Mouse (Mus musculus): Measurements from ENCODE around the gene Thyn1. TPM values are rescaled to one million over a fixed set of nuclear protein-coding genes. Genes with fewer than 3 reads are reported as not detected.

The Thyn1 gene
- polyA plus RNA-seq, 1 experiment from 2014 or later = 123 TPM

GRCm38 (mm10) chr9:26997501-26997900, 2.0 kb upstream of the Thyn1 start:
- no peak for ATAC-seq (ENCODE audit: low read depth)

GRCm38 (mm10) chr9:26998669-26999460, 645 bp upstream of the Thyn1 start:
- peak; percentile 64 for ATAC-seq (ENCODE audit: low read depth)
- peaks cover 4% of the 10 kb centered on the region; the same call in 1 of the 2 replicates for H3K36me3 ChIP-seq (ENCODE audit: control insufficient read depth, insufficient read depth, low read length)
- 1% methylated on average over 29 of the region's 29 CpGs for WGBS

More at GRCm38 (mm10) chr9:26997501-26997900, 2.0 kb upstream of the Thyn1 start:
- Histone ChIP-seq H3K4me2 (ENCODE audit: low read depth, low read length) (no peak overlapping the region), H3K4me1 (replicated peaks; ENCODE audit: control insufficient read depth, insufficient read depth, low read length) (peaks cover 16% of the 10 kb centered on the region; the same call in 1 of the 2 replicates), H3K36me3 (ENCODE audit: control insufficient read depth, insufficient read depth, low read length) (no peaks in the 10 kb centered on the region), H3K27me3 (ENCODE audit: control insufficient read depth, insufficient read depth, low read depth, low read length) (no peaks in the 10 kb centered on the region), H3K9me3 (ENCODE audit: control insufficient read depth, low read length) (no peaks in the 10 kb centered on the region), H3K27ac (ENCODE audit: low read length) (no peak overlapping the region), H3K4me3 (ENCODE audit: low read length) (no peak overlapping the region), H3K9ac (ENCODE audit: low read length) (no peak overlapping the region)
- WGBS = 92% methylated on average over 2 of the region's 2 CpGs

GRCm38 (mm10) chr9:27005231-27005630, 5.7 kb downstream of the Thyn1 start:
- Histone ChIP-seq H3K4me3 (ENCODE audit: low read length) (no peak overlapping the region), H3K4me2 (ENCODE audit: low read depth, low read length) (no peak overlapping the region), H3K36me3 (ENCODE audit: control insufficient read depth, insufficient read depth, low read length) (peaks cover 28% of the 10 kb centered on the region), H3K27ac (ENCODE audit: low read length) (no peak overlapping the region), H3K9ac (ENCODE audit: low read length) (no peak overlapping the region), H3K27me3 (ENCODE audit: control insufficient read depth, insufficient read depth, low read depth, low read length) (no peaks in the 10 kb centered on the region), H3K4me1 (replicated peaks; ENCODE audit: control insufficient read depth, insufficient read depth, low read length) (peaks cover 10% of the 10 kb centered on the region; the same call in 1 of the 2 replicates), H3K9me3 (ENCODE audit: control insufficient read depth, low read length) (no peaks in the 10 kb centered on the region)
- WGBS = 94% methylated on average over 3 of the region's 3 CpGs
- no peak for ATAC-seq (ENCODE audit: low read depth)

More at GRCm38 (mm10) chr9:26998669-26999460, 645 bp upstream of the Thyn1 start:
- H3K9me3 ChIP-seq (ENCODE audit: control insufficient read depth, low read length) = no peaks in the 10 kb centered on the region
- H3K4me2 ChIP-seq (ENCODE audit: low read depth, low read length) = peak overlapping the region; percentile 74
- peaks cover 16% of the 10 kb centered on the region; the same call in 1 of the 2 replicates for H3K4me1 ChIP-seq (replicated peaks; ENCODE audit: control insufficient read depth, insufficient read depth, low read length)
- H3K9ac ChIP-seq (ENCODE audit: low read length) = peak overlapping the region; percentile 93
- peak overlapping the region; percentile 76 for H3K27ac ChIP-seq (ENCODE audit: low read length)
- peak overlapping the region; percentile 68 for H3K4me3 ChIP-seq (ENCODE audit: low read length)
- H3K27me3 ChIP-seq (ENCODE audit: control insufficient read depth, insufficient read depth, low read depth, low read length) = no peaks in the 10 kb centered on the region

GRCm38 (mm10) chr9:27005933-27006332, 6.4 kb downstream of the Thyn1 start:
- no peak for ATAC-seq (ENCODE audit: low read depth)
- H3K9ac ChIP-seq (ENCODE audit: low read length) = no peak overlapping the region
- no peaks in the 10 kb centered on the region for H3K9me3 ChIP-seq (ENCODE audit: control insufficient read depth, low read length)
- 90% methylated on average over 1 of the region's 1 CpGs for whole genome bisulfite sequencing
- H3K27ac ChIP-seq (ENCODE audit: low read length) = no peak overlapping the region
- no peak overlapping the region for H3K4me3 ChIP-seq (ENCODE audit: low read length)
- peaks cover 3% of the 10 kb centered on the region; the same call in 1 of the 2 replicates for H3K4me1 ChIP-seq (replicated peaks; ENCODE audit: control insufficient read depth, insufficient read depth, low read length)
- H3K4me2 ChIP-seq (ENCODE audit: low read depth, low read length) = no peak overlapping the region
- H3K27me3 ChIP-seq (ENCODE audit: control insufficient read depth, insufficient read depth, low read depth, low read length) = no peaks in the 10 kb centered on the region
- peaks cover 31% of the 10 kb centered on the region for H3K36me3 ChIP-seq (ENCODE audit: control insufficient read depth, insufficient read depth, low read length)

GRCm38 (mm10) chr9:27006866-27007265, 7.4 kb downstream of the Thyn1 start:
- no peaks in the 10 kb centered on the region for H3K27me3 ChIP-seq (ENCODE audit: control insufficient read depth, insufficient read depth, low read depth, low read length)
- 88% methylated on average over 5 of the region's 5 CpGs for WGBS
- H3K27ac ChIP-seq (ENCODE audit: low read length) = no peak overlapping the region
- H3K4me2 ChIP-seq (ENCODE audit: low read depth, low read length) = no peak overlapping the region
- H3K4me1 ChIP-seq (replicated peaks; ENCODE audit: control insufficient read depth, insufficient read depth, low read length) = no peaks in the 10 kb centered on the region
- no peak overlapping the region for H3K9ac ChIP-seq (ENCODE audit: low read length)
- H3K36me3 ChIP-seq (ENCODE audit: control insufficient read depth, insufficient read depth, low read length) = peaks cover 31% of the 10 kb centered on the region
- no peak for ATAC-seq (ENCODE audit: low read depth)
- H3K4me3 ChIP-seq (ENCODE audit: low read length) = no peak overlapping the region
- no peaks in the 10 kb centered on the region for H3K9me3 ChIP-seq (ENCODE audit: control insufficient read depth, low read length)

- no peak for ATAC-seq (ENCODE audit: low read depth)
- no peak overlapping the region for H3K27ac ChIP-seq (ENCODE audit: low read length)
- no peak overlapping the region for H3K9ac ChIP-seq (ENCODE audit: low read length)
- peaks cover 32% of the 10 kb centered on the region for H3K36me3 ChIP-seq (ENCODE audit: control insufficient read depth, insufficient read depth, low read length)
- 77% methylated on average over 5 of the region's 5 CpGs for WGBS
- no peak overlapping the region for H3K4me3 ChIP-seq (ENCODE audit: low read length)
- no peaks in the 10 kb centered on the region for H3K27me3 ChIP-seq (ENCODE audit: control insufficient read depth, insufficient read depth, low read depth, low read length)
- H3K9me3 ChIP-seq (ENCODE audit: control insufficient read depth, low read length) = no peaks in the 10 kb centered on the region
- H3K4me2 ChIP-seq (ENCODE audit: low read depth, low read length) = no peak overlapping the region
- no peaks in the 10 kb centered on the region for H3K4me1 ChIP-seq (replicated peaks; ENCODE audit: control insufficient read depth, insufficient read depth, low read length)
Observed at GRCm38 (mm10) chr9:27009231-27009630, 9.7 kb downstream of the Thyn1 start.

- Histone ChIP-seq H3K27ac (ENCODE audit: low read length) (no peak overlapping the region), H3K4me1 (replicated peaks; ENCODE audit: control insufficient read depth, insufficient read depth, low read length) (no peaks in the 10 kb centered on the region), H3K27me3 (ENCODE audit: control insufficient read depth, insufficient read depth, low read depth, low read length) (no peaks in the 10 kb centered on the region), H3K36me3 (ENCODE audit: control insufficient read depth, insufficient read depth, low read length) (peaks cover 41% of the 10 kb centered on the region), H3K4me3 (ENCODE audit: low read length) (no peak overlapping the region), H3K9ac (ENCODE audit: low read length) (no peak overlapping the region), H3K4me2 (ENCODE audit: low read depth, low read length) (no peak overlapping the region), H3K9me3 (ENCODE audit: control insufficient read depth, low read length) (no peaks in the 10 kb centered on the region)
- 73% methylated on average over 4 of the region's 4 CpGs for WGBS
- ATAC-seq (ENCODE audit: low read depth) = no peak
Observed at GRCm38 (mm10) chr9:27011572-27011971, 12.1 kb downstream of the Thyn1 start.

GRCm38 (mm10) chr9:27018961-27019360, 19.5 kb downstream of the Thyn1 start:
- no peaks in the 10 kb centered on the region for H3K4me1 ChIP-seq (replicated peaks; ENCODE audit: control insufficient read depth, insufficient read depth, low read length)
- H3K9ac ChIP-seq (ENCODE audit: low read length) = no peak overlapping the region
- H3K27me3 ChIP-seq (ENCODE audit: control insufficient read depth, insufficient read depth, low read depth, low read length) = no peaks in the 10 kb centered on the region
- no peak for ATAC-seq (ENCODE audit: low read depth)
- H3K9me3 ChIP-seq (ENCODE audit: control insufficient read depth, low read length) = no peaks in the 10 kb centered on the region
- H3K36me3 ChIP-seq (ENCODE audit: control insufficient read depth, insufficient read depth, low read length) = peaks cover 39% of the 10 kb centered on the region
- WGBS = 93% methylated on average over 10 of the region's 10 CpGs
- H3K27ac ChIP-seq (ENCODE audit: low read length) = no peak overlapping the region
- no peak overlapping the region for H3K4me2 ChIP-seq (ENCODE audit: low read depth, low read length)
- H3K4me3 ChIP-seq (ENCODE audit: low read length) = no peak overlapping the region

GRCm38 (mm10) chr9:27023681-27024080, 24.2 kb downstream of the Thyn1 start:
- no peak overlapping the region for H3K4me2 ChIP-seq (ENCODE audit: low read depth, low read length)
- no peaks in the 10 kb centered on the region for H3K9me3 ChIP-seq (ENCODE audit: control insufficient read depth, low read length)
- no peak overlapping the region for H3K4me3 ChIP-seq (ENCODE audit: low read length)
- H3K27me3 ChIP-seq (ENCODE audit: control insufficient read depth, insufficient read depth, low read depth, low read length) = no peaks in the 10 kb centered on the region
- peaks cover 9% of the 10 kb centered on the region for H3K36me3 ChIP-seq (ENCODE audit: control insufficient read depth, insufficient read depth, low read length)
- H3K27ac ChIP-seq (ENCODE audit: low read length) = no peak overlapping the region
- H3K9ac ChIP-seq (ENCODE audit: low read length) = no peak overlapping the region
- 83% methylated on average over 4 of the region's 4 CpGs for WGBS
- no peak for ATAC-seq (ENCODE audit: low read depth)
- peaks cover 15% of the 10 kb centered on the region for H3K4me1 ChIP-seq (replicated peaks; ENCODE audit: control insufficient read depth, insufficient read depth, low read length)

Measured in lung, embryonic 16.5 days (tissue).